Mouse (Mus musculus) heart, postnatal 0 days (tissue): ENCODE measurements around the gene Gpr173. TPM values are rescaled to one million over a fixed set of nuclear protein-coding genes. Genes with fewer than 3 reads are reported as not detected.
"Not testable (repeated sequence)": the region's sequence is repeated elsewhere in the genome, so short reads cannot be mapped to it uniquely, and the experiment has no call there.

ENCODE experiments used
- ATAC-seq: fragments of 200-750 bp; cut with Nextera tagmentation; 2 replicates; pipeline ENCODE4 v1.8.0; 2017; ENCODE audit warnings: low read depth, moderate number of reproducible peaks, moderate library complexity; ENCODE audit not compliant: insufficient read depth
- DNase-seq: peaks from one replicate; pipeline ENCODE4 v3.0.0-alpha.2; 2016; ENCODE audit warnings: low spot score
- H3K27ac ChIP-seq: fragments of 300-500 bp; sonication (generic); 2 replicates; pipeline ENCODE4 v1.5.1; 2014; ENCODE audit warnings: low read depth, mild to moderate bottlenecking
- H3K27me3 ChIP-seq: fragments of 300-500 bp; sonication (generic); 2 replicates; pipeline ENCODE4 v1.6.1; 2014; ENCODE audit warnings: low read length, mixed read lengths; ENCODE audit not compliant: control insufficient read depth, insufficient read depth
- H3K36me3 ChIP-seq: fragments of 300-500 bp; sonication (generic); replicated peaks from 2 replicates; pipeline ENCODE4 v1.6.1; 2014; ENCODE audit warnings: low read length, mixed read lengths; ENCODE audit not compliant: control insufficient read depth, insufficient read depth
- H3K4me1 ChIP-seq: fragments of 300-500 bp; sonication (generic); 2 replicates; pipeline ENCODE4 v1.6.1; 2014; ENCODE audit warnings: antibody characterized with exemption; ENCODE audit not compliant: control insufficient read depth, insufficient read depth
- H3K4me2 ChIP-seq: fragments of 300-500 bp; sonication (generic); 2 replicates; pipeline ENCODE4 v1.6.1; 2014; ENCODE audit warnings: low read depth, mild to moderate bottlenecking, low read length, moderate library complexity
- H3K4me3 ChIP-seq: fragments of 300-500 bp; sonication (generic); 2 replicates; pipeline ENCODE4 v1.5.1; 2014; ENCODE audit warnings: low read depth, low read length
- H3K9ac ChIP-seq: fragments of 300-500 bp; sonication (generic); replicated peaks from 2 replicates; pipeline ENCODE4 v1.6.1; 2014; ENCODE audit warnings: low read depth, low read length, mixed read lengths
- H3K9me3 ChIP-seq: fragments of 300-500 bp; sonication (generic); replicated peaks from 2 replicates; pipeline ENCODE4 v1.6.1; 2016; ENCODE audit warnings: low read length; ENCODE audit not compliant: control insufficient read depth
- CTCF ChIP-seq: IDR thresholded peaks from 2 replicates; pipeline ENCODE4 v1.5.1; 2016; ENCODE audit warnings: antibody characterized with exemption, control low read depth, low read depth
- EP300 ChIP-seq: IDR thresholded peaks from 2 replicates; pipeline ENCODE4 v1.6.1; 2016; ENCODE audit warnings: antibody characterized with exemption, low read depth
- WGBS: fragments of 180-500 bp; shearing (Covaris S2); extraction: QIAGEN DNeasy Blood & Tissue Kit; methylation state at CpG from one replicate; pipeline ENCODE4 v1.1.7; 2014; 5-methylcytosine and 5-hydroxymethylcytosine counted together
- polyA plus RNA-seq: library from polyadenylated mRNA; unstranded; fragments of >200 nt; fragmentation: Nextera tagmentation; extraction: Ambion mirVana; gene quantifications from 2 replicates; pipeline ENCODE4 v1.2.1, GENCODE M21; 2015
- total RNA-seq: library from RNA; depleted of rRNA; stranded (reverse); fragments of >200 nt; gene quantifications from 2 replicates; pipeline ENCODE4 v1.2.3, GENCODE M21; 2014; ENCODE audit warnings: low replicate concordance

Gpr173 gene
- total and polyA plus RNA-seq, 2 experiments from 2014 or later = 0.74 to 5.1 TPM

GRCm38 (mm10) chrX:152341496-152341895, 27.0 kb downstream of the Gpr173 start:
- H3K4me3 ChIP-seq = peak overlapping the region; percentile 65
- H3K9ac ChIP-seq = peak overlapping the region; percentile 71
- TF ChIP-seq EP300 (no peak), CTCF (no peak)
- 0 out of 2 replicates have a peak, but pooled peaks cover 6% of the 10 kb centered on the region for H3K36me3 ChIP-seq
- 31% methylated on average over 11 of the region's 11 CpGs for WGBS
- H3K4me1 ChIP-seq = no peaks in the 10 kb centered on the region
- DNase-seq = no peak
- peak overlapping the region; percentile 89 for H3K27ac ChIP-seq
- no peaks in the 10 kb centered on the region for H3K9me3 ChIP-seq
- H3K4me2 ChIP-seq = peak overlapping the region; percentile 74
- no peak for ATAC-seq
- H3K27me3 ChIP-seq = no peaks in the 10 kb centered on the region

GRCm38 (mm10) chrX:152336546-152337332, 31.8 kb downstream of the Gpr173 start:
- peak overlapping the region; percentile 92 for H3K27ac ChIP-seq
- TF ChIP-seq CTCF (peak; percentile 1; the same call in 1 of the 2 replicates), EP300 (no peak)
- DNase-seq (peak; percentile 83), ATAC-seq (peak; percentile 99)
- peak overlapping the region; percentile 28 for H3K4me3 ChIP-seq
- H3K4me1 ChIP-seq = no peaks in the 10 kb centered on the region
- WGBS = 12% methylated on average over 33 of the region's 33 CpGs
- H3K9ac ChIP-seq = peak overlapping the region; percentile 61
- 0 out of 2 replicates have a peak, but pooled peaks cover 6% of the 10 kb centered on the region for H3K36me3 ChIP-seq
- peak overlapping the region; percentile 61 for H3K4me2 ChIP-seq
- H3K9me3 ChIP-seq = no peaks in the 10 kb centered on the region
- H3K27me3 ChIP-seq = no peaks in the 10 kb centered on the region

GRCm38 (mm10) chrX:152336123-152336522, 32.4 kb downstream of the Gpr173 start:
- H3K36me3 ChIP-seq, H3K27me3 ChIP-seq, H3K9me3 ChIP-seq, DNase-seq, ATAC-seq, H3K4me1 ChIP-seq: not testable (repeated sequence)
- H3K27ac ChIP-seq = peak overlapping the region; percentile 92
- 64% methylated on average over 4 of the region's 4 CpGs for WGBS
- peak overlapping the region; percentile 37 for H3K9ac ChIP-seq
- peak overlapping the region; percentile 61 for H3K4me2 ChIP-seq
- peak overlapping the region; percentile 28 for H3K4me3 ChIP-seq

- H3K27ac ChIP-seq, H3K4me2 ChIP-seq, H3K9me3 ChIP-seq, ATAC-seq, H3K4me1 ChIP-seq, H3K9ac ChIP-seq, DNase-seq, H3K36me3 ChIP-seq, H3K27me3 ChIP-seq, H3K4me3 ChIP-seq: not testable (repeated sequence)
These were observed 39.1 kb downstream of the Gpr173 start for GRCm38 (mm10) chrX:152329400-152329799.

- Histone ChIP-seq H3K27ac (peak overlapping the region; percentile 38; the same call in 1 of the 2 replicates), H3K4me3 (peak overlapping the region; percentile 64), H3K27me3 (no peaks in the 10 kb centered on the region), H3K9me3 (no peaks in the 10 kb centered on the region), H3K9ac (no peak overlapping the region), H3K36me3 (no peaks in the 10 kb centered on the region), H3K4me2 (peak overlapping the region; percentile 84), H3K4me1 (no peaks in the 10 kb centered on the region)
- ATAC-seq (0 out of 2 replicates have a peak, but pooled peaks have one; percentile 25), DNase-seq (no peak)
- TF ChIP-seq CTCF (no peak), EP300 (no peak)
- WGBS = 16% methylated on average over 8 of the region's 8 CpGs
These were observed 40.8 kb downstream of the Gpr173 start for GRCm38 (mm10) chrX:152327689-152328052.
